Comparison of ENCODE assay signal across 9 mouse cellular contexts in genomic region chr2:128697566-128697965, GRCm38 (mm10). TPM values are rescaled to one million over a fixed set of nuclear protein-coding genes. Genes with fewer than 3 reads are reported as not detected.
A peak's percentile ranks its signal among the peaks of the same experiment; 100 is the strongest.
DNase-seq lines count a peak whose midpoint lies in the region; ATAC-seq and TF ChIP-seq lines count a peak whose summit lies in the region.
"Had no signal": no experiment of that assay in that cellular context is flagged by ENCODE, and none has a peak within 500 bp of the region (broad histone marks: within the 10 kb centered on the region; RNA-seq: fewer than 3 reads in every experiment).

No protein-coding gene starts in this region.

- no peak for TF ChIP-seq EP300 in heart, adult 2 months (IDR thresholded peaks at IDR 0.05; ENCODE audit: insufficient read depth, low read depth, low read length)

- TF ChIP-seq POLR2A in heart, adult 2 months (IDR thresholded peaks at IDR 0.05; ENCODE audit: insufficient read depth, low read depth, low read length) = no peak

- no peak for ATAC-seq in heart, embryonic 16.5 days (replicated peaks; ENCODE audit: extremely low read depth, insufficient read depth, low FRiP score)
- no peak for ATAC-seq in midbrain, embryonic 11.5 days (ENCODE audit: low FRiP score)

- H3K9me3 ChIP-seq in E14TG2a.4 (ENCODE audit: low read length) = no peaks in the 10 kb centered on the region
- H3K9me3 ChIP-seq in heart, embryonic 16.5 days (replicated peaks; ENCODE audit: control insufficient read depth, low read length) = no peaks in the 10 kb centered on the region
- no peaks in the 10 kb centered on the region for H3K9me3 ChIP-seq in midbrain, embryonic 11.5 days (ENCODE audit: control insufficient read depth, low read length)
- H3K9me3 ChIP-seq: megakaryocyte, embryonic 14.5 days had no signal

- peak overlapping the region; percentile 88; the same call in 1 of the 2 replicates for H3K27ac ChIP-seq in heart, adult 2 months
- H3K27ac ChIP-seq in heart, embryonic 16.5 days (ENCODE audit: low read length) = peak overlapping the region; percentile 89; the same call in 1 of the 2 replicates
- H3K27ac ChIP-seq in midbrain, embryonic 11.5 days (ENCODE audit: low read depth, low read length) = no peak overlapping the region

- no peaks in the 10 kb centered on the region for H3K79me2 ChIP-seq in heart, adult 2 months (replicated peaks; ENCODE audit: control insufficient read depth, insufficient read depth, low read length)

- H3K4me3 ChIP-seq in heart, adult 2 months = no peak overlapping the region
- peak overlapping the region; percentile 90 for H3K4me3 ChIP-seq in E14TG2a.4 (replicated peaks; ENCODE audit: low read length)
- H3K4me3 ChIP-seq in heart, embryonic 16.5 days (ENCODE audit: low read length) = 0 out of 2 replicates have a peak overlapping the region, but pooled peaks have one; percentile 2
- H3K4me3 ChIP-seq in midbrain, embryonic 11.5 days (ENCODE audit: low read depth, low read length) = no peak overlapping the region

- no peaks in the 10 kb centered on the region for H3K36me3 ChIP-seq in heart, adult 2 months (ENCODE audit: control insufficient read depth, insufficient read depth, low read length)
- H3K36me3 ChIP-seq in E14TG2a.4 (ENCODE audit: insufficient read depth, low read length) = no peaks in the 10 kb centered on the region
- no peaks in the 10 kb centered on the region for H3K36me3 ChIP-seq in heart, embryonic 16.5 days (ENCODE audit: control insufficient read depth, insufficient read depth)
- no peaks in the 10 kb centered on the region for H3K36me3 ChIP-seq in midbrain, embryonic 11.5 days (ENCODE audit: control insufficient read depth, insufficient read depth, low read length)

- H3K9ac ChIP-seq in heart, adult 2 months (ENCODE audit: low read depth, low read length) = no peak overlapping the region
- peak overlapping the region; percentile 91; the same call in 1 of the 2 replicates for H3K9ac ChIP-seq in heart, embryonic 16.5 days (ENCODE audit: low read length)
- H3K9ac ChIP-seq in midbrain, embryonic 11.5 days (ENCODE audit: low read length) = peak overlapping the region; percentile 58

- no peak for TF ChIP-seq CTCF in heart, adult 2 months (IDR thresholded peaks at IDR 0.05)
- TF ChIP-seq CTCF in E14TG2a.4 (conservative IDR thresholded peaks at IDR 0.05; ENCODE audit: low read length) = no peak

- DNase-seq in heart, adult 2 months = no peak
- DNase-seq in heart, postnatal 10 days = no peak
- peak; percentile 86 for DNase-seq in midbrain, embryonic 11.5 days (ENCODE audit: low spot score, missing footprints)
- no peak for DNase-seq in right cerebral cortex, adult 18-20 months
- no peak for DNase-seq in gastrocnemius, postnatal 36 days
- no peak for DNase-seq in frontal cortex, postnatal 14 days (ENCODE audit: low spot score in 2 of 2)

- peak overlapping the region; percentile 74; the same call in 1 of the 2 replicates for H3K4me2 ChIP-seq in heart, embryonic 16.5 days (ENCODE audit: low read depth, low read length)
- peak overlapping the region; percentile 80; the same call in 1 of the 2 replicates for H3K4me2 ChIP-seq in midbrain, embryonic 11.5 days

- no peaks in the 10 kb centered on the region for H3K4me1 ChIP-seq in heart, adult 2 months (ENCODE audit: control insufficient read depth, insufficient read depth, low read length)
- peaks cover 23% of the 10 kb centered on the region for H3K4me1 ChIP-seq in E14TG2a.4 (replicated peaks; ENCODE audit: low read depth, low read length)
- peaks cover 10% of the 10 kb centered on the region for H3K4me1 ChIP-seq in heart, embryonic 16.5 days (ENCODE audit: control insufficient read depth, insufficient read depth, low read length)
- peaks cover 4% of the 10 kb centered on the region; the same call in 1 of the 2 replicates for H3K4me1 ChIP-seq in midbrain, embryonic 11.5 days (ENCODE audit: control insufficient read depth, insufficient read depth, low read length)

- 49% methylated on average over 5 of the region's 5 CpGs for whole genome bisulfite sequencing in heart, adult 2 months
- WGBS in heart, embryonic 16.5 days = 54% methylated on average over 5 of the region's 5 CpGs
- 53% methylated on average over 5 of the region's 5 CpGs for WGBS in midbrain, embryonic 11.5 days

- H3K27me3 ChIP-seq in heart, adult 2 months (ENCODE audit: control insufficient read depth, insufficient read depth, low read length) = no peaks in the 10 kb centered on the region
- H3K27me3 ChIP-seq in E14TG2a.4 (ENCODE audit: insufficient read depth, low read length) = peaks cover 18% of the 10 kb centered on the region
- no peaks in the 10 kb centered on the region for H3K27me3 ChIP-seq in heart, embryonic 16.5 days (ENCODE audit: control insufficient read depth, insufficient read depth, low read length)
- H3K27me3 ChIP-seq in midbrain, embryonic 11.5 days (ENCODE audit: control insufficient read depth, insufficient read depth, low read length) = no peaks in the 10 kb centered on the region; the same call in 1 of the 2 replicates

- intact Hi-C loops in heart, adult 2 months (cut with DNase I) = no loop called here
- intact Hi-C loops in heart, postnatal 10 days (cut with DNase I) = loop anchor here (5.0 kb wide), 1 partner anchor 245 kb away; the partner anchor contains the start of gene Zc3h8
- intact Hi-C loops in gastrocnemius, postnatal 36 days (cut with DNase I) = no loop called here

RNA-seq across cellular contexts. Expression of gene Mertk, which starts 1.2 kb away (rescaled TPM):
- 1 to 10 TPM; 4.0 to 6.5 TPM for total RNA-seq in heart, adult 2 months (2021)
- polyA plus RNA-seq in heart, adult 2 months (2012; rRNA removed) = 2.5 and 3.3 TPM in 2 replicates
- 1 to 10 TPM; 5.2 to 6.7 TPM for total RNA-seq in heart, postnatal 10 days (2021)
- 3.7 and 4.2 TPM in 2 replicates for polyA plus RNA-seq in heart, embryonic 16.5 days (2015; fragmentation: Nextera tagmentation; extraction: Ambion mirVana)
- polyA plus RNA-seq in midbrain, embryonic 11.5 days (2014; fragmentation: Nextera tagmentation; extraction: Ambion mirVana) = 3.0 and 4.3 TPM in 2 replicates
- 1 to 10 TPM; 1.7 to 2.0 TPM for total RNA-seq in gastrocnemius, postnatal 36 days (2021)

RNA-seq across cellular contexts. Expression of gene Anapc1, which starts 10.4 kb away (rescaled TPM):
- 10 to 100 TPM; 39.4 to 45.5 TPM for total RNA-seq in heart, adult 2 months (2021)
- 31.0 and 33.4 TPM in 2 replicates for polyA plus RNA-seq in heart, adult 2 months (2012; rRNA removed)
- total RNA-seq in heart, postnatal 10 days (2021) = 10 to 100 TPM; 62.8 to 63.9 TPM
- polyA plus RNA-seq in heart, embryonic 16.5 days (2015; fragmentation: Nextera tagmentation; extraction: Ambion mirVana) = 32.8 and 38.2 TPM in 2 replicates
- polyA plus RNA-seq in midbrain, embryonic 11.5 days (2014; fragmentation: Nextera tagmentation; extraction: Ambion mirVana) = 86.5 and 100 TPM in 2 replicates
- 10 to 100 TPM; 31.5 to 34.2 TPM for total RNA-seq in gastrocnemius, postnatal 36 days (2021)

Comparison
In these comparisons a context has a peak if more than half of its experiments do, and no peak if none do; other contexts are left out.
1. H3K4me3 ChIP-seq: peak in E14TG2a.4 (single experiment) and heart, embryonic 16.5 days (single experiment); none in heart, adult 2 months (single experiment) and midbrain, embryonic 11.5 days (single experiment).